Mouse (Mus musculus) liver, embryonic 14.5 days (tissue): ENCODE results near the gene Zfp384. TPM values are rescaled to one million over a fixed set of nuclear protein-coding genes. Genes with fewer than 3 reads are reported as not detected.

Experiments
- ATAC-seq: fragments of 200-750 bp; cut with Nextera tagmentation; 2 replicates; pipeline ENCODE4 v1.8.0; 2017; ENCODE audit warnings: moderate number of reproducible peaks, mild to moderate bottlenecking, moderate library complexity; ENCODE audit not compliant: insufficient read depth
- DNase-seq, 3 experiments: peaks; one replicate each; pipeline ENCODE4 v3.0.0-alpha.2; 2012 to 2013; ENCODE audit warnings: low read depth in 3 of 3, low spot score in 3 of 3
- H3K27ac ChIP-seq: fragments of 300-500 bp; sonication (generic); 2 replicates; pipeline ENCODE4 v1.5.1; 2014; ENCODE audit warnings: moderate library complexity, mild to moderate bottlenecking, control low read depth, inconsistent platforms
- H3K27me3 ChIP-seq: fragments of 300-500 bp; sonication (generic); 2 replicates; pipeline ENCODE4 v1.6.1; 2014; ENCODE audit warnings: mild to moderate bottlenecking, low read length, moderate library complexity; ENCODE audit not compliant: control insufficient read depth, insufficient read depth
- H3K36me3 ChIP-seq: fragments of 300-500 bp; sonication (generic); replicated peaks from 2 replicates; pipeline ENCODE4 v1.6.1; 2014; ENCODE audit warnings: low read depth; ENCODE audit not compliant: control insufficient read depth, insufficient read depth
- H3K4me1 ChIP-seq, 2 experiments: fragments of 200-500 bp in 1 of 2; fragments of 300-500 bp in 1 of 2; sonication (generic) in 1 of 2; replicated peaks; 2 replicates each; pipeline ENCODE4 v1.6.1; 2012 to 2014; ENCODE audit warnings: antibody characterized with exemption in 1 of 2, inconsistent platforms in 1 of 2, low read length in 1 of 2; ENCODE audit not compliant: control insufficient read depth in 2 of 2, insufficient read depth in 2 of 2
- H3K4me2 ChIP-seq: fragments of 300-500 bp; sonication (generic); 2 replicates; pipeline ENCODE4 v1.6.1; 2014; ENCODE audit warnings: low read depth, mild to moderate bottlenecking, control low read depth, moderate library complexity
- H3K4me3 ChIP-seq, 2 experiments: fragments of 200-500 bp in 1 of 2; fragments of 300-500 bp in 1 of 2; sonication (generic) in 1 of 2; 2 replicates each; pipeline ENCODE4 v1.5.1; 2012 to 2014; ENCODE audit warnings: low read depth in 2 of 2, low read length in 2 of 2, mild to moderate bottlenecking in 2 of 2, control low read depth in 1 of 2, inconsistent platforms in 1 of 2, moderate library complexity in 1 of 2; ENCODE audit not compliant: insufficient read depth in 1 of 2
- H3K9ac ChIP-seq: fragments of 300-500 bp; sonication (generic); replicated peaks from 2 replicates; pipeline ENCODE4 v1.6.1; 2014; ENCODE audit warnings: mild to moderate bottlenecking, control low read depth, moderate library complexity
- H3K9me3 ChIP-seq: fragments of 300-500 bp; sonication (generic); 2 replicates; pipeline ENCODE4 v1.6.1; 2016; ENCODE audit warnings: low read length, mixed read lengths; ENCODE audit not compliant: control insufficient read depth
- CTCF ChIP-seq: IDR thresholded peaks from 2 replicates; pipeline ENCODE4 v1.5.1; 2016; ENCODE audit warnings: antibody characterized with exemption, low read depth, control low read depth
- EP300 ChIP-seq: IDR thresholded peaks from 2 replicates; pipeline ENCODE4 v1.6.1; 2016; ENCODE audit warnings: antibody characterized with exemption, low read depth
- WGBS: fragments of 180-500 bp; shearing (Covaris S2); extraction: QIAGEN DNeasy Blood & Tissue Kit; methylation state at CpG from one replicate; pipeline ENCODE4 v1.1.7; 2014; ENCODE audit not compliant: insufficient replicate concordance; 5-methylcytosine and 5-hydroxymethylcytosine counted together
- polyA plus RNA-seq, 2 experiments: library from polyadenylated mRNA; depleted of rRNA in 1 of 2; stranded (reverse) in 1 of 2; unstranded in 1 of 2; fragments of >200 nt; fragmentation: Nextera tagmentation in 1 of 2; extraction: Ambion mirVana in 1 of 2; gene quantifications; 2 replicates each; pipeline versions ENCODE4 v1.2.1 to v1.2.3; 2012 to 2014

Zfp384 gene
- polyA plus RNA-seq, 2 experiments, result 3.1 to 20.2 TPM

DNA sequence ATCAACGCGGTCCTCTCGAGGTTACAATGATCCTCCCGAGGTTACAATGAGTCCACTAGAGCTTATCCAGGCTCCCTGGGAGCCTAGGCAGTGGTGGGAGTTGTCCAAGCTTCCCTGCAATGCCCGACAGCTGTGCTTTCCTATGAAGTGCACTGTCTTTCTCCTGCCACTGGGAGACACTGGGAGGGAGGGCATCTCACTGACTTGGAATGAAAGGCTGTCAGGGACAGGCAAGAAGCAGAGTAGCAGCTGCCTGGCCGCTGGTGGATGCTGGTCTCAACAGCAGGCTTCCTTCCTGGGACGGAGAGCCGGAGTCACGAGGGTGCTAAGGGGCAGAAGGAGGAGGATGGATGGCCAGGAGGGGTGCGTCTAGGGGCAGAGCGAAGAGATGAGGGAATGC lies 15.1 kb upstream of the Zfp384 start:
- ATAC-seq (no peak), DNase-seq (no peak)
- Histone ChIP-seq H3K9ac (no peak overlapping the region), H3K4me2 (no peak overlapping the region), H3K4me1 (peaks cover 0 to 2% of the 10 kb centered on the region in 2 experiments; a peak in 1 of 4 replicates), H3K27me3 (peaks cover 56% of the 10 kb centered on the region), H3K27ac (no peak overlapping the region), H3K36me3 (no peaks in the 10 kb centered on the region), H3K9me3 (no peaks in the 10 kb centered on the region), H3K4me3 (no peak overlapping the region)
- TF ChIP-seq CTCF (0 out of 2 replicates have a peak, but pooled peaks have one; percentile 7), EP300 (no peak)
- 15% methylated on average over 11 of the region's 11 CpGs for WGBS

DNA sequence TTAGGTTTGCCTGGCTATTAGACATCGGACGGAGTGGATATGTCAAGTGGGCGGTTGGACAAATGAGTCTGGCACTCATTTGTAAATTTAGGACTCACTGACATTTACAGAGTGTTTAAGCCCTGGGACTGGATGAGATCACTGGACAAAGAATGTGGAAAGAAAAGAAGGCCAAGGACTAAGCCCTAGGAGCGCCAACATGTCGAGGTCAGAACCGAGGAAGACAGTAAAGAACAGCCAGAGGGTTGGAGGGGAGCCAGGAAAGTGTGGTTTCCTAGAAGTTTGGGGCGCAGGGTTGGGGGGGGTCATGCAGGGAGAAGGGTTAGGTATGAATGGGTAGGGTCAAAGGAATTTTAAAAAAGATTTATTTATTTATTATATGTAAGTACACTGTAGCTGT lies 13.7 kb upstream of the Zfp384 start:
- ATAC-seq (no peak), DNase-seq (no peak)
- no peaks in the 10 kb centered on the region for H3K36me3 ChIP-seq
- no peaks in the 10 kb centered on the region for H3K9me3 ChIP-seq
- H3K4me3 ChIP-seq, result no peak overlapping the region
- no peak overlapping the region for H3K4me2 ChIP-seq
- no peak overlapping the region for H3K9ac ChIP-seq
- TF ChIP-seq EP300 (no peak), CTCF (no peak)
- 70% methylated on average over 7 of the region's 7 CpGs for WGBS
- H3K27ac ChIP-seq, result no peak overlapping the region
- peaks cover 68% of the 10 kb centered on the region for H3K27me3 ChIP-seq
- H3K4me1 ChIP-seq, result peaks cover 0 to 2% of the 10 kb centered on the region in 2 experiments; a peak in 1 of 4 replicates

DNA sequence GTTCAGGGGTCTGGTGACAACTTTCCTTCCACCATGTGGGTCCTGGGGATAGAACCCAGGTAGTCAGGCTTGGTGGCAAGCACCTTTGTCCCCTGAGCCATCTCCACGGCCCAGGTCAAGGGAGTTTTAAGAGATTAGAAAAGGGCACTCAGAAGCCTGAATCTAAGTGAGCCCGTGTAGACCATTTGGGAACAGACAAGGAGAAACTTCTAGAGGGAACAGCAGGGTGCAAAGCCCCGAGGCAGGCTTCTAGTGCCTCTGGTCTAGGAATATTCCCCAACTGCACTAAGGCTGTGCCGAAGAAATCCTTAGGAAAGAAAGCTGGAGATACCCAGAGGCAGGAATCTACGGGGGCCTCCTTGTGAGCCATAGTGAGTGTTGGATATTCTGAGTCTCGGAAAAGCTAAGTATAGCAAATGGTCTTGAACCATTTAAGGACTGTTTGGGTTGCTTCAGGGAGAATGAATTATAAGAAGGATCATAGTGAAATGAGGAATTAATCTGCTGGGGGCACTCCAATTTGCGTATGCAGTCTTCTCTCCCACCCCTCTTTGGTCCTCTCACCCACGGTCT lies 13.0 kb upstream of the Zfp384 start:
- no peaks in the 10 kb centered on the region for H3K36me3 ChIP-seq
- no peak for ATAC-seq
- 37% methylated on average over 8 of the region's 8 CpGs for WGBS
- TF ChIP-seq EP300, result no peak
- TF ChIP-seq CTCF, result no peak
- DNase-seq, result no peak
- peaks cover 0 to 2% of the 10 kb centered on the region in 2 experiments; a peak in 1 of 4 replicates for H3K4me1 ChIP-seq
- H3K9ac ChIP-seq, result no peak overlapping the region
- no peaks in the 10 kb centered on the region for H3K9me3 ChIP-seq
- no peak overlapping the region for H3K4me3 ChIP-seq
- H3K27me3 ChIP-seq, result peaks cover 72% of the 10 kb centered on the region
- H3K27ac ChIP-seq, result no peak overlapping the region
- H3K4me2 ChIP-seq, result no peak overlapping the region

DNA sequence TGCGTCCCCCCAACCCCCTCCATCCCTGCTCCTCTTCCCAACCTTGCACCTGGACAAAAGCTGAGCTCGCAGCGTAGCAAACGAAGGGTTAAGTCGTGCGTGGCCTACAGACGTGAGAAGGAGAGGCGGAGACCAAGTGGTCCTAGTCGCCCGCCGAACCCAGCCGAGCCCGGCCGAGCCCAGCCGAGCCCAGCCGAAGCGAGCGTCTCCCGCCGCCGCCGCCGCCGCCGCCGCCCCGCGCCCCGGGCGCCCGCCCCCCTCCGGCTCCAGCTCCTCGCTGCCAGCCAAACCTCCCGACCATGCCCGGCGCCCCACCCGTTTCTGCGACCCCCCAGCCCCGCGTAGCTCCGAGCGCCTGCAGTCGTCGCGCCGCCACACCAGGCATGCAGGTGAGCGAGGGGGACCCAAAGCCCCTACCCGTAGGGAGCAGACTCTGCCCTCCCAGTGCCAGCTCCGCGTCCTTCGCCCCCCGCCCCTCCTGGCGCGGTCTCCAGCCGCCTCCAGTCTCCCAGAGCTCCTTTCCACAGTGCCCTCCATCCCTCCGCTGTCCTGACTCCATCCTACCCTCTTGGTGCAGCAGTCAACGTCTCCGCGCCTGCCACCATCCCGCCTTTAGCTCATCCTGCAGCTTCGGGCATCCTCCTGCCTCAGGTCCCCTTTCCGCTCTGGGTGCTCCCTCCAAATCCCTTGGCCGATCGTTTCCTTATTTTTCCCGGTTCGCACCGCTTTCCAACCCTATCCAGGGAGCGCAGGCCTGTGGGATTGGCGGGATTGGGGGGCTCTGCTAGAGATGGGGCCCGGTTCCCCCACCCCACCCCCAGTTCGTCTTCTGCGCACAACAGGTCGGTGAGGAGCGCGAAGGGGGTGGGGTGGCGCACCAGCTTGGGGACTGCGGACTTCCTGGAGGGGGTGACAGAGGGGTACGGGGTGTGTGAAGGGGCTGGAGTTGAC lies 12.1 kb upstream of the Zfp384 start, which contains the start of gene Pianp:
Gene Pianp (plus strand): TSS at position 144 of the 951 bp plus-strand sequence.
- Histone ChIP-seq H3K4me1 (peaks cover 0 to 2% of the 10 kb centered on the region in 2 experiments; a peak in 1 of 4 replicates), H3K27ac (no peak within 1 kb of the TSS), H3K9ac (no peak within 1 kb of the TSS), H3K27me3 (peaks cover 75% of the 10 kb centered on the region), H3K4me3 (peak within 1 kb of the TSS in 1 of 2 experiments; percentile 6; a peak in 2 of 4 replicates), H3K4me2 (peak within 1 kb of the TSS; percentile 37), H3K9me3 (no peaks in the 10 kb centered on the region), H3K36me3 (no peaks in the 10 kb centered on the region)
- 1% methylated on average over 66 of the region's 78 CpGs for WGBS
- TF ChIP-seq EP300, result no peak
- no peak for TF ChIP-seq CTCF
- DNase-seq (peak in 1 of 3 experiments; percentile 4), ATAC-seq (peak; percentile 42; the same call in 1 of the 2 replicates)

DNA sequence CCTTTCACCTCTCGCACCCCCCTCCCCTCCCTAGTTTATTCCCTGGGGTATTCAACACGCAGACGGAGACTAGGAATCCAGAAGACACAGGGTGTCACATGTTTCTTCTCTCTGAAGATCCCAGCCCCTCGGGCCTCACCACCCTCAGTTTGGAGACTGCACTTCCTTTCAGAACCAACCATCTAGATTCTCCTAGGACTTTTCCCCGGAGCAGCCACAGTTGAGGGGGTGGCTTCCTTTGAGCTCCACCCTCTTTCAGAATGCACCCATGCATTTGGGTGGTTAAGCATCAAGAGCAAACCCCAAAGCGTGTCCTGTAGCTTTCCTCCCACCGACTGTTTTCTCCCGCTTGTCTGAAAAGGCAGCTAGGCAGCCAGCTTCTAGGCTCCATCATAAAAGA lies 10.9 kb upstream of the Zfp384 start:
- no peak for DNase-seq
- no peak for TF ChIP-seq CTCF
- TF ChIP-seq EP300, result no peak
- Histone ChIP-seq H3K27ac (no peak overlapping the region), H3K4me3 (no peak overlapping the region), H3K4me2 (no peak overlapping the region), H3K27me3 (peaks cover 74% of the 10 kb centered on the region), H3K9ac (no peak overlapping the region), H3K36me3 (no peaks in the 10 kb centered on the region), H3K9me3 (no peaks in the 10 kb centered on the region), H3K4me1 (peaks cover 0 to 2% of the 10 kb centered on the region in 2 experiments; a peak in 1 of 4 replicates)
- no peak for ATAC-seq
- 6% methylated on average over 8 of the region's 8 CpGs for WGBS
